Mouse (Mus musculus) midbrain, embryonic 14.5 days (tissue): ENCODE data around the gene Msl2. TPM values are rescaled to one million over a fixed set of nuclear protein-coding genes. Genes with fewer than 3 reads are reported as not detected.

ENCODE experiments used
- ATAC-seq: fragments of 200-750 bp; cut with Nextera tagmentation; 2 replicates; pipeline ENCODE4 v1.8.0; 2017; ENCODE audit warnings: moderate number of reproducible peaks, moderate library complexity; ENCODE audit not compliant: low FRiP score, low TSS enrichment
- DNase-seq: peaks from one replicate; pipeline ENCODE4 v3.0.0-alpha.2; 2015
- H3K27ac ChIP-seq: fragments of 300-500 bp; sonication (generic); replicated peaks from 2 replicates; pipeline ENCODE4 v1.5.1; 2014; ENCODE audit warnings: mild to moderate bottlenecking, low read depth, low read length, moderate library complexity
- H3K27me3 ChIP-seq: fragments of 300-500 bp; sonication (generic); 2 replicates; pipeline ENCODE4 v1.6.1; 2014; ENCODE audit warnings: low read length, control low read depth, mixed read lengths; ENCODE audit not compliant: control insufficient read depth, insufficient read depth
- H3K36me3 ChIP-seq: fragments of 300-500 bp; sonication (generic); 2 replicates; pipeline ENCODE4 v1.6.1; 2014; ENCODE audit warnings: low read length, control low read depth; ENCODE audit not compliant: control insufficient read depth, insufficient read depth
- H3K4me1 ChIP-seq: fragments of 300-500 bp; sonication (generic); 2 replicates; pipeline ENCODE4 v1.6.1; 2014; ENCODE audit warnings: mild to moderate bottlenecking, antibody characterized with exemption, low read length, control low read depth; ENCODE audit not compliant: control insufficient read depth, insufficient read depth
- H3K4me2 ChIP-seq: fragments of 300-500 bp; sonication (generic); 2 replicates; pipeline ENCODE4 v1.6.1; 2014; ENCODE audit warnings: mild to moderate bottlenecking, low read length, moderate library complexity
- H3K4me3 ChIP-seq: fragments of 300-500 bp; sonication (generic); replicated peaks from 2 replicates; pipeline ENCODE4 v1.5.1; 2014; ENCODE audit warnings: low read depth, low read length
- H3K9ac ChIP-seq: fragments of 300-500 bp; sonication (generic); replicated peaks from 2 replicates; pipeline ENCODE4 v1.6.1; 2014; ENCODE audit warnings: mild to moderate bottlenecking, low read length, moderate library complexity
- H3K9me3 ChIP-seq: fragments of 300-500 bp; sonication (generic); 2 replicates; pipeline ENCODE4 v1.6.1; 2016; ENCODE audit warnings: low read length, control low read depth, mixed read lengths; ENCODE audit not compliant: control insufficient read depth
- WGBS: fragments of 180-500 bp; shearing (Covaris S2); extraction: QIAGEN DNeasy Blood & Tissue Kit; methylation state at CpG from one replicate; pipeline ENCODE4 v1.1.7; 2014; 5-methylcytosine and 5-hydroxymethylcytosine counted together
- polyA plus RNA-seq: library from polyadenylated mRNA; unstranded; fragments of >200 nt; fragmentation: Nextera tagmentation; extraction: Ambion mirVana; gene quantifications from 2 replicates; pipeline ENCODE4 v1.2.1, GENCODE M21; 2014

Msl2 gene
- polyA plus RNA-seq, 1 experiment from 2014 or later = 7.2 TPM

GRCm38 (mm10) chr9:101102288-101102687 lies 28.4 kb downstream of the Msl2 start:
- ATAC-seq (no peak), DNase-seq (no peak)
- no peak overlapping the region for H3K4me3 ChIP-seq
- peaks cover 3% of the 10 kb centered on the region; the same call in 1 of the 2 replicates for H3K9me3 ChIP-seq
- H3K27me3 ChIP-seq = no peaks in the 10 kb centered on the region
- no peak overlapping the region for H3K9ac ChIP-seq
- 93% methylated on average over 3 of the region's 3 CpGs for WGBS
- H3K36me3 ChIP-seq = peaks cover 46% of the 10 kb centered on the region
- H3K4me1 ChIP-seq = no peaks in the 10 kb centered on the region
- H3K4me2 ChIP-seq = no peak overlapping the region
- no peak overlapping the region for H3K27ac ChIP-seq

GRCm38 (mm10) chr9:101104931-101105330 lies 31.0 kb downstream of the Msl2 start:
- no peaks in the 10 kb centered on the region for H3K9me3 ChIP-seq
- ATAC-seq (no peak), DNase-seq (no peak)
- no peaks in the 10 kb centered on the region for H3K27me3 ChIP-seq
- no peak overlapping the region for H3K9ac ChIP-seq
- H3K4me2 ChIP-seq = no peak overlapping the region
- H3K36me3 ChIP-seq = peaks cover 47% of the 10 kb centered on the region
- H3K4me1 ChIP-seq = no peaks in the 10 kb centered on the region
- no peak overlapping the region for H3K27ac ChIP-seq
- H3K4me3 ChIP-seq = no peak overlapping the region
- 86% methylated on average over 11 of the region's 11 CpGs for WGBS

- Histone ChIP-seq H3K4me3 (no peak overlapping the region), H3K27ac (no peak overlapping the region), H3K36me3 (peaks cover 43% of the 10 kb centered on the region), H3K27me3 (no peaks in the 10 kb centered on the region), H3K4me2 (no peak overlapping the region), H3K9me3 (no peaks in the 10 kb centered on the region), H3K9ac (no peak overlapping the region), H3K4me1 (no peaks in the 10 kb centered on the region)
- 96% methylated on average over 6 of the region's 6 CpGs for WGBS
- ATAC-seq (no peak), DNase-seq (no peak)
Observed at GRCm38 (mm10) chr9:101105735-101106134, 31.8 kb downstream of the Msl2 start.

GRCm38 (mm10) chr9:101107386-101107785 lies 33.5 kb downstream of the Msl2 start:
- DNase-seq (no peak), ATAC-seq (no peak)
- no peaks in the 10 kb centered on the region for H3K9me3 ChIP-seq
- H3K4me1 ChIP-seq = no peaks in the 10 kb centered on the region
- peaks cover 30% of the 10 kb centered on the region for H3K36me3 ChIP-seq
- no peak overlapping the region for H3K4me3 ChIP-seq
- no peak overlapping the region for H3K27ac ChIP-seq
- WGBS = 77% methylated on average over 3 of the region's 3 CpGs
- H3K27me3 ChIP-seq = no peaks in the 10 kb centered on the region
- H3K9ac ChIP-seq = no peak overlapping the region
- H3K4me2 ChIP-seq = no peak overlapping the region

GRCm38 (mm10) chr9:101110013-101110412 lies 36.1 kb downstream of the Msl2 start:
- Histone ChIP-seq H3K9me3 (no peaks in the 10 kb centered on the region), H3K36me3 (peaks cover 33% of the 10 kb centered on the region), H3K9ac (no peak overlapping the region), H3K4me2 (no peak overlapping the region), H3K27me3 (no peaks in the 10 kb centered on the region), H3K27ac (0 out of 2 replicates have a peak overlapping the region, but pooled peaks have one; percentile 13), H3K4me1 (no peaks in the 10 kb centered on the region), H3K4me3 (no peak overlapping the region)
- ATAC-seq (no peak), DNase-seq (peak; percentile 51)
- 58% methylated on average over 3 of the region's 3 CpGs for WGBS

- Histone ChIP-seq H3K27ac (no peak overlapping the region), H3K4me1 (no peaks in the 10 kb centered on the region), H3K27me3 (no peaks in the 10 kb centered on the region), H3K4me2 (no peak overlapping the region), H3K9me3 (no peaks in the 10 kb centered on the region), H3K36me3 (peaks cover 21% of the 10 kb centered on the region), H3K4me3 (no peak overlapping the region), H3K9ac (no peak overlapping the region)
- WGBS = 96% methylated on average over 4 of the region's 4 CpGs
- DNase-seq (no peak), ATAC-seq (no peak)
Observed at GRCm38 (mm10) chr9:101113317-101113716, 39.4 kb downstream of the Msl2 start.

GRCm38 (mm10) chr9:101114182-101114884 lies 40.4 kb downstream of the Msl2 start:
- Histone ChIP-seq H3K4me3 (no peak overlapping the region), H3K27ac (no peak overlapping the region), H3K27me3 (no peaks in the 10 kb centered on the region), H3K9me3 (no peaks in the 10 kb centered on the region), H3K4me2 (no peak overlapping the region), H3K4me1 (no peaks in the 10 kb centered on the region), H3K9ac (no peak overlapping the region), H3K36me3 (peaks cover 21% of the 10 kb centered on the region)
- WGBS = 90% methylated on average over 8 of the region's 8 CpGs
- no peak for ATAC-seq
- DNase-seq = no peak

GRCm38 (mm10) chr9:101143635-101144034 lies 69.7 kb downstream of the Msl2 start:
- Histone ChIP-seq H3K27ac (no peak overlapping the region), H3K4me3 (no peak overlapping the region), H3K9ac (no peak overlapping the region), H3K36me3 (peaks cover 36% of the 10 kb centered on the region), H3K4me1 (no peaks in the 10 kb centered on the region), H3K9me3 (no peaks in the 10 kb centered on the region), H3K27me3 (no peaks in the 10 kb centered on the region), H3K4me2 (no peak overlapping the region)
- ATAC-seq = no peak
- no peak for DNase-seq
- WGBS = 97% methylated on average over 4 of the region's 4 CpGs

GRCm38 (mm10) chr9:101152872-101153271 lies 79.0 kb downstream of the Msl2 start:
- peak; percentile 38 for DNase-seq
- no peak overlapping the region for H3K27ac ChIP-seq
- ATAC-seq = no peak

More at GRCm38 (mm10) chr9:101152872-101153271, 79.0 kb downstream of the Msl2 start:
- no peaks in the 10 kb centered on the region for H3K27me3 ChIP-seq
- H3K4me1 ChIP-seq = no peaks in the 10 kb centered on the region
- 0 out of 2 replicates have a peak, but pooled peaks cover 7% of the 10 kb centered on the region for H3K36me3 ChIP-seq
- H3K4me2 ChIP-seq = no peak overlapping the region
- 80% methylated on average over 5 of the region's 5 CpGs for WGBS
- H3K9me3 ChIP-seq = no peaks in the 10 kb centered on the region
- H3K9ac ChIP-seq = no peak overlapping the region
- H3K4me3 ChIP-seq = no peak overlapping the region
